Mouse (Mus musculus) embryonic facial prominence, embryonic 13.5 days (tissue): Measurements from ENCODE around the gene Gm3187. TPM values are rescaled to one million over a fixed set of nuclear protein-coding genes. Genes with fewer than 3 reads are reported as not detected.
"Not testable (repeated sequence)": the region's sequence is repeated elsewhere in the genome, so short reads cannot be mapped to it uniquely, and the experiment has no call there.

ENCODE experiments used
- ATAC-seq: fragments of 200-750 bp; cut with Nextera tagmentation; 2 replicates; pipeline ENCODE4 v1.8.0; 2017; ENCODE audit warnings: low read depth; ENCODE audit not compliant: insufficient number of reproducible peaks, insufficient read depth, low FRiP score, low TSS enrichment
- H3K27ac ChIP-seq: fragments of 300-500 bp; sonication (generic); 2 replicates; pipeline ENCODE4 v1.5.1; 2015; ENCODE audit warnings: moderate library complexity, mild to moderate bottlenecking, inconsistent platforms
- H3K27me3 ChIP-seq: fragments of 300-500 bp; sonication (generic); 2 replicates; pipeline ENCODE4 v1.6.1; 2015; ENCODE audit warnings: mild to moderate bottlenecking, inconsistent platforms
- H3K36me3 ChIP-seq: fragments of 300-500 bp; sonication (generic); 2 replicates; pipeline ENCODE4 v1.6.1; 2015; ENCODE audit warnings: mild to moderate bottlenecking, inconsistent platforms
- H3K4me1 ChIP-seq: fragments of 300-500 bp; sonication (generic); 2 replicates; pipeline ENCODE4 v1.6.1; 2015; ENCODE audit warnings: inconsistent platforms
- H3K4me2 ChIP-seq: fragments of 300-500 bp; sonication (generic); 2 replicates; pipeline ENCODE4 v1.6.1; 2015; ENCODE audit warnings: moderate library complexity, mild to moderate bottlenecking, inconsistent platforms
- H3K4me3 ChIP-seq: fragments of 300-500 bp; sonication (generic); 2 replicates; pipeline ENCODE4 v1.5.1; 2015; ENCODE audit warnings: mild to moderate bottlenecking, inconsistent platforms
- H3K9ac ChIP-seq: fragments of 300-500 bp; sonication (generic); 2 replicates; pipeline ENCODE4 v1.6.1; 2015; ENCODE audit warnings: mild to moderate bottlenecking, inconsistent platforms
- H3K9me3 ChIP-seq: fragments of 300-500 bp; sonication (generic); 2 replicates; pipeline ENCODE4 v1.6.1; 2016; ENCODE audit warnings: inconsistent platforms
- WGBS: fragments of 180-500 bp; shearing (Covaris S2); methylation state at CpG from one replicate; pipeline ENCODE4 v1.1.7; 2015; ENCODE audit warnings: mixed read lengths; 5-methylcytosine and 5-hydroxymethylcytosine counted together
- polyA plus RNA-seq: library from polyadenylated mRNA; unstranded; fragments of >200 nt; fragmentation: Nextera tagmentation; extraction: Ambion mirVana; gene quantifications from 2 replicates; pipeline ENCODE4 v1.2.1, GENCODE M21; 2015

The Gm3187 gene
- not detected in 2 replicates for polyA plus RNA-seq

DNA sequence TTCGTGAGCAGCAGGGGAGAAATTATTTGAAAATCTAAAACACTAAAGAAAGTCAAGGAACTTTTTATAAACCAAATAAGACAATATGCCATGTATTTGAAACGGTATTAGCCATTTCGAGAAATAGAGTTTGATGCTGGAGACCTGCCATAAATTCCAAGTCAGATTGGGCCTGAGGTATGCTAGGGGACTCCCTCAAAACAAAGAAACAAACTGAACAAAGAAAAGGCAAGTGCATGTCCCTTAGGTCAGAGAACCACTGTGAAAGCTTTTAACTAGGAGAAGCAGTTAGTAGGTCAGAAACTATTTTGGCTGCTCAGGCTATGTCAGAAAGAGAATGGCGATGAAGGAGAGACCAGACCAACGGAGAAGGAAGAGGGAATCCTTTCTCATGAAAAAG lies at the start of gene Gm3187:
Gm3187 (plus strand) TSS at position 301 of the 400 bp plus-strand sequence.
- not testable (repeated sequence) for ATAC-seq, H3K4me2 ChIP-seq, H3K4me3 ChIP-seq, H3K4me1 ChIP-seq, H3K9ac ChIP-seq, H3K9me3 ChIP-seq, H3K36me3 ChIP-seq, H3K27ac ChIP-seq, H3K27me3 ChIP-seq
- WGBS, result 89% methylated on average over 4 of the region's 5 CpGs

DNA sequence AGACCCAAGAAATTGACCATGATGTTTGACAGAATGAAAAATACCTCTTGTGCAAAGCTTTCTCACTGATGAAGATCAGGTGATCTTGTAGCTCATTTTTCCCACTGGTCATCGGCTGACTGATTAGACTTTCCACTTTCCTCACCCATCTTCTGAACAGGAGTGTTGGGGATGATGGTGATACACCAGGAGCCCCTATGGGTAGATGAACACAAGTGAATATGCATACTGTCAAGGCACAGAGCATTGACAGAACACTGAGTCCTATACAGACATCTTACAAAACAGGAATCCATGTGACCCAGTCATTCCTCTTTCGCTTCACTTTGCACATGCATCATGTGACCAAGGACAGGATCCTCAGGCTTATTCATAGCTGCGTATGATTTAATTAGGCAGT lies 28.6 kb upstream of the Gm3187 start, which contains the start of gene Gm3194:
Gm3194 (minus strand) TSS at position 101 of the 400 bp plus-strand sequence.
- not testable (repeated sequence) for H3K9me3 ChIP-seq, H3K4me1 ChIP-seq, ATAC-seq, H3K4me3 ChIP-seq, H3K36me3 ChIP-seq, H3K27ac ChIP-seq, H3K27me3 ChIP-seq, H3K4me2 ChIP-seq, H3K9ac ChIP-seq
- no CpG with 5 or more reads among the region's 3 CpGs for WGBS

GRCm38 (mm10) chr14:5460469-5460868 lies 23.5 kb upstream of the Gm3187 start:
- H3K9ac ChIP-seq, H3K9me3 ChIP-seq, ATAC-seq, H3K4me1 ChIP-seq, H3K36me3 ChIP-seq, H3K27me3 ChIP-seq, H3K4me3 ChIP-seq, H3K27ac ChIP-seq, H3K4me2 ChIP-seq: not testable (repeated sequence)
- WGBS, result no CpG with 5 or more reads among the region's 19 CpGs

DNA sequence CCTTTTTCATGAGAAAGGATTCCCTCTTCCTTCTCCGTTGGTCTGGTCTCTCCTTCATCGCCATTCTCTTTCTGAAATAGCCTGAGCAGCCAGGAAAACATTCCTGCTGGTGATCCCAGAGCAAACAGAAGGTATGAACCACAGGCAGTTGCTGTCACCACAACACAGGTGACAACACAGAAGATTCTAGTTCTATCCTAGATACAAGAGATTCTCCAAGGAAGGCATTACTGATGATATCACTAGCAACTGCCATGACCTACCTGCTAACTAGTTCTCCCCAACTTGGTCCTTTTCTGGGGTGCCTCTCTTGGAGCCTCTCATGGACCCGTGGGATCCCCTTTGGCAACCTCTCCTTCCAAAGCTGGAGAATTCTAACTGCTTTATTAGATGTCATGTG lies 6.3 kb upstream of the Gm3187 start, which contains the start of gene Gm8246:
Gm8246 (minus strand) TSS at position 101 of the 400 bp plus-strand sequence.
- H3K36me3 ChIP-seq, ATAC-seq, H3K4me1 ChIP-seq, H3K27me3 ChIP-seq, H3K9me3 ChIP-seq, H3K9ac ChIP-seq, H3K27ac ChIP-seq, H3K4me3 ChIP-seq, H3K4me2 ChIP-seq: not testable (repeated sequence)
- no CpG with 5 or more reads among the region's 3 CpGs for WGBS

- H3K36me3 ChIP-seq, H3K9me3 ChIP-seq, ATAC-seq, H3K27ac ChIP-seq, H3K27me3 ChIP-seq, H3K4me3 ChIP-seq, H3K4me1 ChIP-seq, H3K4me2 ChIP-seq, H3K9ac ChIP-seq: not testable (repeated sequence)
- WGBS, result no CpG with 5 or more reads among the region's 35 CpGs
Measured at GRCm38 (mm10) chr14:5501374-5501773, 17.4 kb downstream of the Gm3187 start, which contains the start of gene Gm3488. Gene Gm3488, plus strand, starts transcription at chr14:5501674.

GRCm38 (mm10) chr14:5538196-5538595 lies 54.2 kb downstream of the Gm3187 start, which contains the start of gene Gm3532:
Gene Gm3532, plus strand, starts transcription at chr14:5538496.
- H3K4me3 ChIP-seq, H3K36me3 ChIP-seq, H3K27me3 ChIP-seq, H3K27ac ChIP-seq, H3K4me1 ChIP-seq, H3K9ac ChIP-seq, ATAC-seq, H3K9me3 ChIP-seq, H3K4me2 ChIP-seq: not testable (repeated sequence)
- no CpG with 5 or more reads among the region's 2 CpGs for WGBS

Other genes starting within 250 kb of the Gm3187 start
- gene Gm3526, start 223.6 kb upstream of the Gm3187 start, polyA plus RNA-seq, result not detected in 2 replicates
- not detected in 2 replicates for gene Gm3542, start 149.3 kb upstream of the Gm3187 start, polyA plus RNA-seq
- 0.15 and 0.37 TPM in 2 replicates for gene Gm3500, start 95.2 kb upstream of the Gm3187 start, polyA plus RNA-seq
- gene Gm3194, start 28.7 kb upstream of the Gm3187 start, polyA plus RNA-seq, result 0.84 and 0.97 TPM in 2 replicates
- gene Gm8246, start 6.4 kb upstream of the Gm3187 start, polyA plus RNA-seq, result not detected in 2 replicates
- 0.83 and 0.90 TPM in 2 replicates for gene Gm3488, start 17.5 kb downstream of the Gm3187 start, polyA plus RNA-seq
- gene Gm3532, start 54.3 kb downstream of the Gm3187 start, polyA plus RNA-seq, result not detected in 2 replicates
- gene Gm8265, start 148.8 kb downstream of the Gm3187 start, polyA plus RNA-seq, result not detected in 2 replicates
- not detected in 2 replicates for gene Gm9603, start 203.2 kb downstream of the Gm3187 start, polyA plus RNA-seq